In genomic region chr1:42684783-42685182, GRCm38 (mm10) we compare ENCODE assay signal across 9 mouse cellular contexts. TPM values are rescaled to one million over a fixed set of nuclear protein-coding genes. Genes with fewer than 3 reads are reported as not detected.
DNase-seq lines count a peak whose midpoint lies in the region; ATAC-seq and TF ChIP-seq lines count a peak whose summit lies in the region.
"Had no signal": no experiment of that assay in that cellular context is flagged by ENCODE, and none has a peak within 500 bp of the region (broad histone marks: within the 10 kb centered on the region; RNA-seq: fewer than 3 reads in every experiment).

No protein-coding gene starts in this region.

- no peak overlapping the region for H3K4me3 ChIP-seq in heart, adult 2 months
- peak overlapping the region; percentile 94 for H3K4me3 ChIP-seq in forebrain, embryonic 14.5 days (ENCODE audit: low read depth, low read length)
- peak overlapping the region; percentile 55 for H3K4me3 ChIP-seq in neural tube, embryonic 13.5 days

- no peaks in the 10 kb centered on the region for H3K79me2 ChIP-seq in heart, adult 2 months (replicated peaks; ENCODE audit: control insufficient read depth, insufficient read depth, low read length)

- intact Hi-C loops in heart, adult 2 months (cut with DNase I), result no loop called here
- intact Hi-C loops in heart, postnatal 14 days (cut with DNase I), result no loop called here

- peak overlapping the region; percentile 97 for H3K4me2 ChIP-seq in forebrain, embryonic 14.5 days (ENCODE audit: low read length)
- H3K4me2 ChIP-seq in neural tube, embryonic 13.5 days, result peak overlapping the region; percentile 86

- H3K27ac ChIP-seq in heart, adult 2 months, result no peak overlapping the region
- peak overlapping the region; percentile 99 for H3K27ac ChIP-seq in forebrain, embryonic 14.5 days (ENCODE audit: low read depth, low read length)
- peak overlapping the region; percentile 98 for H3K27ac ChIP-seq in neural tube, embryonic 13.5 days (replicated peaks)

- no peak for DNase-seq in heart, adult 2 months
- DNase-seq in heart, postnatal 14 days, result no peak
- peak; percentile 54 for DNase-seq in ZHBTc4 (ENCODE audit: low read depth, low spot score)
- peak; percentile 85 for DNase-seq in forebrain, embryonic 14.5 days (ENCODE audit: low spot score)
- DNase-seq in kidney, postnatal 25 days, result peak; percentile 54 to 75
- DNase-seq in adrenal gland, adult 18-20 months (ENCODE audit: low spot score in 2 of 2), result no peak
- DNase-seq in gastrocnemius, adult 18-20 months (ENCODE audit: low spot score), result no peak

- no peaks in the 10 kb centered on the region for H3K36me3 ChIP-seq in heart, adult 2 months (ENCODE audit: control insufficient read depth, insufficient read depth, low read length)
- H3K36me3 ChIP-seq in forebrain, embryonic 14.5 days (ENCODE audit: control insufficient read depth, insufficient read depth, low read length), result no peaks in the 10 kb centered on the region
- no peaks in the 10 kb centered on the region for H3K36me3 ChIP-seq in neural tube, embryonic 13.5 days

- WGBS in heart, adult 2 months, result 2% methylated on average over 20 of the region's 21 CpGs
- 0% methylated on average over 20 of the region's 21 CpGs for WGBS in forebrain, embryonic 14.5 days
- WGBS in neural tube, embryonic 13.5 days, result under 1% methylated on average over 21 of the region's 21 CpGs

- H3K9me3 ChIP-seq in forebrain, embryonic 14.5 days (replicated peaks; ENCODE audit: control insufficient read depth, low read length), result no peaks in the 10 kb centered on the region
- no peaks in the 10 kb centered on the region for H3K9me3 ChIP-seq in neural tube, embryonic 13.5 days

- no peak for TF ChIP-seq POLR2A in heart, adult 2 months (IDR thresholded peaks at IDR 0.05; ENCODE audit: insufficient read depth, low read depth, low read length)

- TF ChIP-seq CTCF in heart, adult 2 months (IDR thresholded peaks at IDR 0.05), result peak; percentile 18; the same call in 1 of the 2 replicates

- no peak for TF ChIP-seq EP300 in heart, adult 2 months (IDR thresholded peaks at IDR 0.05; ENCODE audit: insufficient read depth, low read depth, low read length)

- H3K27me3 ChIP-seq in heart, adult 2 months (ENCODE audit: control insufficient read depth, insufficient read depth, low read length), result peaks cover 22% of the 10 kb centered on the region
- no peaks in the 10 kb centered on the region for H3K27me3 ChIP-seq in forebrain, embryonic 14.5 days (replicated peaks; ENCODE audit: control insufficient read depth, insufficient read depth, low read length)
- H3K27me3 ChIP-seq in neural tube, embryonic 13.5 days, result peaks cover 7% of the 10 kb centered on the region; the same call in 1 of the 2 replicates

- peak; percentile 69 for ATAC-seq in forebrain, embryonic 14.5 days
- peak; percentile 66 for ATAC-seq in neural tube, embryonic 13.5 days (ENCODE audit: low read depth)

- H3K9ac ChIP-seq in heart, adult 2 months (ENCODE audit: low read depth, low read length), result no peak overlapping the region
- peak overlapping the region; percentile 99 for H3K9ac ChIP-seq in forebrain, embryonic 14.5 days (ENCODE audit: low read length)
- H3K9ac ChIP-seq in neural tube, embryonic 13.5 days, result peak overlapping the region; percentile 88

- H3K4me1 ChIP-seq in heart, adult 2 months (ENCODE audit: control insufficient read depth, insufficient read depth, low read length), result no peaks in the 10 kb centered on the region
- peaks cover 22% of the 10 kb centered on the region for H3K4me1 ChIP-seq in forebrain, embryonic 14.5 days (ENCODE audit: control insufficient read depth, insufficient read depth, low read length)
- peaks cover 75% of the 10 kb centered on the region for H3K4me1 ChIP-seq in neural tube, embryonic 13.5 days (replicated peaks)

RNA-seq across cellular contexts. Expression of gene Pou3f3, which starts 10.8 kb away (rescaled TPM):
- total RNA-seq in heart, adult 2 months (2021), result not detected
- not detected in 2 replicates for polyA plus RNA-seq in heart, adult 2 months (2012; rRNA removed)
- total RNA-seq in heart, postnatal 14 days (2021), result not detected
- polyA plus RNA-seq in forebrain, embryonic 14.5 days (2014; fragmentation: Nextera tagmentation; extraction: Ambion mirVana), result 28.9 and 35.3 TPM in 2 replicates
- polyA plus RNA-seq in neural tube, embryonic 13.5 days (2015; fragmentation: Nextera tagmentation; extraction: Ambion mirVana), result 10.5 and 12.2 TPM in 2 replicates
- total RNA-seq in adrenal gland, adult 18-20 months (2021), result not detected
- total RNA-seq in gastrocnemius, adult 18-20 months (2021), result not detected
- total RNA-seq: hematopoietic stem cell, adult 5-6 weeks had no signal

Comparison
In these comparisons a context has a peak if more than half of its experiments do, and no peak if none do; other contexts are left out.
1. DNase-seq: peak in ZHBTc4 (single experiment), forebrain, embryonic 14.5 days (single experiment) and kidney, postnatal 25 days (2 of 2); none in heart, adult 2 months (0 of 2), heart, postnatal 14 days (0 of 2), adrenal gland, adult 18-20 months (0 of 2) and gastrocnemius, adult 18-20 months (single experiment).